Mouse (Mus musculus) testis, postnatal 14 days (tissue): ENCODE data around the gene Irx6.

ENCODE experiments used
- DNase-seq: peaks from one replicate; pipeline ENCODE4 v3.0.0; 2021; ENCODE audit warnings: low spot score

The Irx6 gene

DNA sequence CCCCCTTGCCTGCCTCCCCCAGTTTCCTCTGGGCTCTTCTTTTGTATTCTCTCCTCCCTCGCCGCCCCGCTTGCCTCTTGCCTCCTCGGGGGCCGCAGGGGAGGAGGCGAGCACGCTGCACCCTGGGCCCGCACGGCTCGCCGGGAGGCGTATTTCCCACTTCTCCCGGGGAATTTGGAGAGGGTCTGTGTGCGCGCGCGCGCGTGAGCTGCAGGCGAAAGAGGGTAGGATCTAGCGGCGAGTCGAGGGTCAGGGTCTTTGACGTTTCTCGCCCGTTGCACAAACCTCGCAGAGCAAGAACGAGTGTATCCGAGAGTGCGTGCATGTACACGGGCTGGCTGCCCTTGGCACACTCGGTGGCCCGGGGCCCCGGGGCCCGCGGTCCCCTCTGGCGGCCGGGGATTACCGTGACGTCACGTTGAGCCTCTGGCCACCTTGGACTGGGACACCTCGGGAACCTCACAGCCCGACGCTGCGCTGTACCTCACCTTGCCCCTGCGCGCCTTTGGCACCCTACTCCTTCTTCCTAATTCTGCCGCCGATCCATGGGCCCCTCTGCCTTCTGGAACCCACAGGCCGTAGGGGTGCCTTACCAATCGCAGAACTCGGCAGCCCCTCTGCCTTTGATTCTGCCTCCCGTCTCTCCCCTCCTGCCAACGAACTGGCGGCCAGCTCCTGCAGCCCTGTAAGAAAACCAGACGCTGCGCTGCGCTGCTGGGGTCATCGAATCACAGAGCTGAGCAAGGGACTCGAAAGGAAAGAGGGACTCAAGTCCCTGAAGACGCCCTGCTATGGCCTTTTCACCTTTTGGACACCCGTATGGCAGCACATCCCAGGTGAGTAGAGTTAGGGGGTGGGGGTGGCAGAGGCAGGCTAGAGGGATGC, at the start of gene Irx6:
Gene Irx6 (plus strand): TSS at position 45 of the 885 bp plus-strand sequence.
- no peak for DNase-seq

DNA sequence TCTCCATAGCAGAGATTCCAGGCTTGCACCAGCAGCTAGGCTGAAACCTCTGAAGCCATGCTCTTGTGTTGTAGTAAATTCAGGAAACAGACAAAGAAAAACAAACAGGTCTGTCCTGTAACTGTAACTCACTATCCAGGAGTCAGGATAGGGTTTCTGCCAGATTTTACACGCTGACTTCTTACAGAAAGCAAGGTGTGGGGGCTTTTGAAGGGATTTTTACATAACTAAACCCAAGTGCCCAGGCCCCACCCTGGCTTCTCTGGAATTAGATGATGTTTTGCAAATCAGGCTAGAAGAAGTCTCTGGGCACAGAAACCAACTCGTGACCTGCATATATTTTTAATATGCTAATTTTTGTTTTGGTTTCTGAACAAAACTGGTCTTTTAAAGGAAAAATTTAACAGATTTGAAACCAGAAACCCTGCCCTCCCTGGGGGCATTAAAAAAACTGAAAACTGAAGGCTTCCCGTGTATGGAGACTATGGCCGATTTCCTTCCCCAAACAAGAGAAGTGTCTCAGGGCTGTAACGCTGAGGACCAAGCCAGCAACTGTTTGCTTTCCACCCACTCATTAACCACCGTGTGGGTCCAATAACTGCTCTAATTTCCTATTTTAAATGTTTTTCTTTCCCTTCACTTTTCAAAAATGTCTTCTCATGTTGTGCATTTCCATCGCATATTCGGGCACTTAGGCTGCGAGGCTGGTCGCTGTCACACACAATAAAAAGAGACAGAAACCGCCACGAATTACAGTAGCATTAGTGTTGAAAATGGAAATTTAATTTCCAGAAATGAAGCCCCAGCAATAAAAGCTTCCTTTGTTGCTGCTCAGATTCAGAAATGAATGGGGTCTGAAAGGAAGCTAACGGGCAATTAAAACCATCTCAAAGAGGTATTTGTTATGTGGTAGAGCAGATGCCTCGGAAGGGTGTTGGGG, 45.1 kb upstream of the Irx6 start:
- DNase-seq = no peak

DNA sequence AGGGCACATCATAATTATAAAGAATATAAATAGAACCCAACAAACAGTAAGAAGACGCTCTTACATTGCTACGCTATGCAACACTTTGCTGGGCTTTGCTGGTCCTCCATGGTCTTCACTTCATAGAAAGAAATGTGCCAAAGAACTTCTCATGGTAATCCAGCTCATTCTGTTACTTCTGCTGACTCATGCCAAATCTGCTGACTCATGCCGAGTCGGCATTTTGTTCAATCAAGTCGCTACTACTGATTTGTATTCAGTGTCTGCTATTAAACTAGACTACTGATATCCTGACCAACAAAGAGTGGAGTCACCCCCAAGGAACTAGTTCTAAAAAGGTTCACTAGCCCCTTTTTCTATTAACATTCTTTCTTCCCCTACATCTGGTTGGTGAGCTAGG, 40.9 kb upstream of the Irx6 start:
- DNase-seq = no peak

DNA sequence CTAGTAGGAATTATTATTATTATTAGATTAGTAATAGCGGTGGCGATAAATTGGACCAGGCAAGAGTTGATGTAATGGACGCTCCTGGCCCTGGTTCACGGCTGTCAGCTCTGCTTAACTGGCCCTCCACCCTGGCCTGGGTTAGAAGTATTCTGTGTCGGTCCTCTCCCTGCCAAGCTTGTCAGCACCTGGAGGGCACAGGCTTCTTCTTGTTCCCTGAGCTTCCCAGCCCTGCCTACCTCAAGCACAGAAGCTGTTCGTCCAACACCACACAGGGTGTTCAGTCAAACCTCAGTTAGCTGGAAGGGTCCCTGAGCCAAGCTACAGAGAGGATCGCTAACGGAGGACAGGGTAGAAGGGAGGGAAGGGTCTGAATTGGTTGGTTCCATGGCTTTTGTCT, 33.3 kb upstream of the Irx6 start:
- no peak for DNase-seq

DNA sequence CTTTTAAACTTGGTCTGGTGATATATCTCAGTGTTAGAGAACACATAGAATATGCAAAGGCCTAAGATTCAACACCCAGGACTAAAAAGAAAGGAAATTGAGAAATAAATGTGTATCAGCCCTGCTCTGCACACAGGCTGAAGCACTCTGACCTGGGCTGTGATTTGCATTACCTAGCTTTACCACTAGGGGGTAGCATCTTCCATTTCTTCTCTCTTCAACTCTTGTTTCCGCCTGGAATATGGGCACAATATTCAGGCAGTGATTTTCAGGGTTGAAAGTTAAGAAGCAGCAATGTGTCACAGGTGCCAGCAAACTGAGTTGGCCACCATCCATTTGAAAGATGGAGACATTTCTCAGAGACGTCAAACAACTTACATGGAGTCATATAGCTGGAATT, 27.5 kb upstream of the Irx6 start:
- peak; percentile 7 for DNase-seq

DNA sequence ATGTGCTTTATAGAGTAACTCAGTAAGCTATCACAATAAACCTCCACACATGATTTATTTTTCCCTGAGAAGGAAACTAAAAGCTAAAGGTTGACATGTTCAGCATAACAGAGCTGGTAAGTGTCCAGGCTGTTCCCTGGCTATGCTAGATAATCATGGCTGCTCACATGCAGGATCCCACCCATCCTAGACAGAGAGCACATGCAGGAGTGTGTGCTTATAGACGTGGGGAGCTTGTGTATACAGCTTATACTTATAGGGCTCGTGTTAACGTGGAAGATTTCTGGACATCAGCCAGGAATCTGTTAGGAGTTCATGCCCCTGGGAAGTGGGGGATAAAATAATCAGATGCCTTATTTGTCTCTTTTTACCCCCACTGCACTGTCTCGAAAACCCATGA, 9.9 kb upstream of the Irx6 start:
- no peak for DNase-seq

DNA sequence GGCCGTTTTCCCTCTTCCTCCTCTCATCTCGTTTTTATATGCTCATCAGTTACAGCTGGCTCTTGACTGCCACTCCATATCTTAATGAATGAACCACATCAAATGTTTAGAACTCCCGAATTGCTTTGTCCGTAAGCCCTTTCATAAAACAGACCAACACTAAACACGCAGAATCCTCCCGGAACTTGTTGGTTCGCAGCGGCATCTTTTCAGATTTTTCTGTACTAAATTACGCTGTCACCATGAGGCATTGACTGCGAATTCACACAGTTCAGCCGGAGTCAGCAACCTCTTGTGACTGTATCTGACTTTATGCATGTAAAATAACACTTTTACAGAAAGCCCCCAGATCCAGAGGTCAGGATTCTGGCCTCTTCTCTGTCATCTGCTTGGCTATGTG, 3.9 kb upstream of the Irx6 start:
- no peak for DNase-seq

DNA sequence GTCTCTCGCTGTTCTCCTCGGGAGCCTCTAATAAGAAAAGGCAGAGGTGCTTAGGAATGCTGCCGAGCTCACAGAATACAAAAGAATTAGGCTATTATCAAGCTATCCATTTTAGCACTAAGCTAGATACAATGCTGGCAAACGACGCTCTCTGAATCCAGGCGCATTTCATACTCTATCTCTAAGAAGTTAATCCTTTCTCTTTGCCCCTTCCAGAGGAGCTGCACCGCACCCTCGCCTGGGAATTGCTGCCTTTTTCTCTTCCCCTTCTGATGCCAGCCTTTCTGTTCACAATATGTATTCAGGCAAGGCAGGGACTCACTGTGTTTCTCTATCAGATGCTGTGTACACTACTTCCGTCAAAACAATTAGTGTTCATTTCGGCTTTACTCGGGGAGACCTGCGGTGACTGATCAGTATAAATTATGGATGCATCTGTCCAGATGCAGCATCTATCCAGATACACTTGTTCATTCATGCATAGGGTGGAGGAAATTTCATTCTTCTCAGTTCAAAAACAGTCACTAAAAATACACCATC, 3.4 kb upstream of the Irx6 start:
- no peak for DNase-seq

DNA sequence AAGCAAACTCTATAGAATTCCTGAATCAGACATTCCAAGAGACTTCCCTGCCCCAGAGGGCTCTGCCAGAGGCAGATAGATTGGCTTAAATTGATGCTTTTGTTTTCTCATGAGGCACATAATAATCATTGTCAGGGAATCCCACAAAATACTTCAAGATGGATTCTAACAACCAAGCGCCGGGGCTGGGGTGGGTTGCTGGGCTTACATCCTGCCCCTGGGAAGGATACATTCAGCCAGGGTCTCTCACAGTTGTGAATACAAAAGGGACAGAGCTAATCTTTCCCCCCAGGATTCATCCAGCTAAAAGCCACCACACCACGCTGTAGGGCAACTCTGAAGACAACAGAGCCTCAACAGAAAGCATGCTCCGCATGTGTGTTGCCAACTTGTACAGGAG, 2.2 kb upstream of the Irx6 start:
- no peak for DNase-seq

DNA sequence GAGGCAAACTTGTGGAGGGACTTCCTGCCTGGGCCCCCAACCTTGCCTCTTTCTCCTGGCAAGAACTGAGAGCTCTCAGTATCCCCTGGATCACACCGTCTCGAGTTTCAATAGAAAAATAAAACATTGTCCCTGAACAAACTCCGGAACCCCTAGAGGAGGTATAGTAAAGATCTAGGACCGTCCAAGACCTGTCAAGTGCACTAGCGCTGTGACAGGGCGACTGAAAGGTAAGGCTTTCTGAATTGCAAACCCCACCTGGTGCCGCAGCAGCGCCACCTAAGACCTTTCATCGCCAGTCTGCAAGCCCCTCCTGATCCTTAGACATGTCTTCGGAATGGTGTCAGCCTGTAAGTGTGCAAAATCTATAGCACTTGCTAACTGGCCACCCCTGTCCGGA, 987 bp upstream of the Irx6 start:
- DNase-seq = no peak

DNA sequence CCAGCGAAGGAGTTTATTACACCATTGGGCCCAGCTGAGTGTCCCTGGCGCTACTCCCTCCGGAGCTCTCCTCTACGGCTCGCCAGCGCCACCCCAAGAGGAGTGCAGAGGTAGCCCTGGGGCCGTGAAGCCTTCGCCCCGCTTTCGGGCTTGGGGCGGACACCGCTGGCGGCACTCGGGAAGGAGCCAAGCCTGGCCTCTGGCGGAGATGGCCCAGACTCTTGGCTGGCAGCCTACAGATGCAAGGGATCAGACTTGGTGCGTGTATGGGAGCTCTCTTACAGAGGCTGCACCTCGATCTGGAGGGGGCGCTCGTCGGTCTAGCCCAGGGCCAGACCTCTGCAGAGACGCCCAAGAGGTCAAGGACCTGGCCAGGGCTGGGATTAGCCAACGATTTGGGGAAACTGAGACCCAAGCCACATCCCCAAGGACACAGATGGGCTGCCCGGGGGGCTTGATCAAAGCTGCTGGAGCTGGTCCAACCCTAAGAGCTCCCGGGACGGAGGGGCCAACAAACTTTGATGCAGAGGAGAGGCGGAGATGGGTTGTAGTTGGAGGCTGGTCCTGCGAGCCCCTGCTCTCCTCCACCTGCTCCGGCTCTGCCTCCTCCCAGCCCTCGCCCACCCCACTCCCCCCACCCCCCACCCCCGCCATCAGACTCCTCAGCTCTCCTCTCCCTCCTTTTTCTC, 389 bp upstream of the Irx6 start:
- no peak for DNase-seq

DNA sequence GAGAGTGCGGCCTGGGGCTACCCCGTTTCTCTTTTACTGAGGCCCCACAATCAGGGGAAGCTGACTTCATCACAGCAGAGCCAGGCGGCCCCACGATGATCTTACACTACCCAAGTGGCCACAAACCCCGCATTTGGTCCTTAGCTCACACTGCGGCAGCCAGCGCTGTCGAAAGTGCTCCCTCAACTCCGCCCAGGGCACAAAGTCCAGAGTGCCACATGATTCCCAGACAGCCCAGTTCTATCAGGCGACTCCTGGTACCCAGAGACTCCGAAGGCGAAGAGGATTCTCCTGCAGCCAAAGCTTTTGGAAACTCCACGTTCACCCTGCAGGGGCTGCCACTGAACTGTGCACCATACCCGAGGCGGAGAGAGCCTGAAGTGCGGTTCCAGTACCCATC, 4.3 kb downstream of the Irx6 start:
- no peak for DNase-seq

DNA sequence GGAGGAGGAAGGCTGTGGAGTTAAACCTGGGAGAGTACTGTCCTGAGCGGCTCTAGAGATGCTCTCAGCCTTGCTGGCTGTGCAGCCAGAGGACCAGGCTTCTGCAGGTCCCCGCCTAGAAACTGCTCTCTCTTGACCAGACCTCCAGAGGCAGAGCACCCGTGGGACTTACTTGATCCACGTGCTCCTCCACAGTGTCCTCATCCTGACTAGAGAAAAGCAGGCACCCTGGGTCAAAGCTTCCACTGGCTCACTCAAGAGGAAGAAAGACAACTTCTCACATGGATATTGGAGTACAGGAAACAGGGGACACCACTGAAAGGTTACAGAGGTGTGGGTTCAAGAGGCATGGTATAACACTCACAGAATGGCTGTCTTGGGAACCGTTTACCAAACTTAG, 23.3 kb downstream of the Irx6 start:
- DNase-seq = no peak

DNA sequence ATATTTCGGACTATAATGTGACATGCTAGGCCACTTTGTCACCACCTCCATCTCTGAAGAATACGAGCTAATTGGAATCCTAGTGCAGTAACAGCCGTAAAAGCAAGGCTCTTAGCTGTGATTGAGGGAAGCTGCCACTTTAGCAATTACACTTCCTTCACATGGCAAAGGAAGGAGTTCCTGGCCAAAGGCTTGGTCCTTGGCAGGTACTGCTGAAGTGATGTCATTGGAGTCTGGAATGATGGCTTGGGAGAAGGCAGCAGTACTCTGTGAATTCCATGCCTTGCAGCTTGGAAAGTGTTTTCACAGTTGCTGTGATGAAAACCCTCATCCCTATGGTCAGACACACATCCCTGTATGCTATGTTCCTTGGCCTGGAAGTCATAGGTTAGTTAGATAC, 24.3 kb downstream of the Irx6 start:
- DNase-seq = no peak

DNA sequence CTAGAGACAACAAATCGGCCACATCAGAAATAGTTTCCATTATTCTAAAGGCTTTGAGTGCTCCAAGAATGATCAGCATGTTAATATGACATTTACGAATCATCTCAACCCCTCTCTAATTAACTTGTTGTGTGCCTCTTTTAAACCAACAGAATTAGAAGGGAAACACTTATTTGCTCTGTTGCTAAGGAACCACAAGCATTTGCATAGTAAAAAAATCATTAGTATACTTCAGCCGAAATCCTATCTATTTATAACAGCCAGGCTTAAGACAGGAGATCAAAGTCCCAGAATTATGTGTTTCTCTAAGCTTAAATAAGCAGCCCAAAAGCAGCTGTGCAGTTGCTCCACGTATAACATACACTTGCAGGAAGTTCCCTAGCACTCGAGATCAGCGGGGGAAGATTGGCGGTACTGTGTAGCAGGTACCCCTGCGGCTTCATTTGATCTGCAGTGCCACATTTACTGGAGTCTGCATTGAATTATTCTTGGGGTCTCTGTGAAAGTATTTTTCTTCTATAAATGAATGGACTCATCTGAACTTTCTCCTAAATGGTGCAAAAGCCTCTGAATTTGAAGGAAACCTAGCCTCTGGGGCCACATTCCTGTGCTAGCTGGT, 25.9 kb downstream of the Irx6 start:
- DNase-seq = no peak

DNA sequence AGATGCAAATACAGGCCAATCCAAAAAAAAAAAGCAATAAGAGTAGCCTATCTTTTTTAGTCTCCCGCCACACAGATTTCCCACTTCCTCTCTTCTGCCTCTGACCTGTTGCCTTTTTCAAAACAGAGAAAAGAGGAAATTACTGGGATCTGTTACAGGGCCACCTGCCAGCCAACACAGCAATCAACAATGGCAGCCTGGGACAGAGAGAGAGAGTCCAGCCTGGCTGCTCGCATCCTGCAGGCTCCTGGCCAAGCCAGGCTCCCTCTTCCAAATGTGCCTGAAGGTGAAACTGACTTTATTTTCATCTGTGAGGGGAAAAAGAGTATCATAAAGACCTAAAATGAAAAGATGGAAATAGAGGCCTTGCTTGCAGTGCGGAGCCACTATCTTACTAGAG, 29.3 kb downstream of the Irx6 start:
- DNase-seq = no peak

DNA sequence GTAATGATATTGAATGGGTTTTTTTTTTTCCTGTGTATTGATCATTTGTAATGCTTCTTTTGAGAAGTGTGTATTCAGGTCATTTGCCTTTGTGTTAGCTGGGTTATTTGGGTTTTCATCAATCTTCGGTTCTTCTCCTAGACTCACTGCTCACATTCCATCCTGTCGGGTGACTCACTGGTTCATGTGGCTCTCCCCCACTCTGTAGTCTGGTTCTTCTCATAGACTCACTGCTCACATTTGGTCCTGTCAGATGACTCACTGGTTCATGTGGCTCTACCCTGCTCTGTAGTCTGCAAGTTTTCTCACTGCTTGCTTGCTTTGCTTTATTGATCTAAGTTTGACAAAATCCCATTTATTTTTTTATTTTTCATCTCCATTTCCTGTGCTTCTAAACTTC, 32.2 kb downstream of the Irx6 start:
- DNase-seq = no peak

DNA sequence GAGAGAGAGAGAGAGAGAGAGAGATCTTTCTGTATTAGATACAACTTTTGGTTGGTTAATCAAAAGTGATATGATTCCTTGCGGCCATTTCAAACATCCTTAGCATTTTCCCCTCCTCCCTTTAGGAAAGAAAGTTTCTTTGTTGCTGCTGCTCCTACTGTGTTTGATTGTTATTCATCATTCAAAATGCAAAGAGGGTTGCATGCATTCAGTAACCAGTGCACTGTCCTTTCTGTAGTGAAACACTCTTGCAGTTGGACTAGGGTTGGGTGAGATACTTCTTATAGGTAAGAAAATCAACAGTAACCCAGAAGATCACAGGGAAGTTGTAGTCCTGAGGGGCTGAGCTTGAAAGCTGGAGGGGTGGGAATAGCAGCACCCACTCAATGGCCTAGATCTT, 39.2 kb downstream of the Irx6 start:
- DNase-seq = no peak

DNA sequence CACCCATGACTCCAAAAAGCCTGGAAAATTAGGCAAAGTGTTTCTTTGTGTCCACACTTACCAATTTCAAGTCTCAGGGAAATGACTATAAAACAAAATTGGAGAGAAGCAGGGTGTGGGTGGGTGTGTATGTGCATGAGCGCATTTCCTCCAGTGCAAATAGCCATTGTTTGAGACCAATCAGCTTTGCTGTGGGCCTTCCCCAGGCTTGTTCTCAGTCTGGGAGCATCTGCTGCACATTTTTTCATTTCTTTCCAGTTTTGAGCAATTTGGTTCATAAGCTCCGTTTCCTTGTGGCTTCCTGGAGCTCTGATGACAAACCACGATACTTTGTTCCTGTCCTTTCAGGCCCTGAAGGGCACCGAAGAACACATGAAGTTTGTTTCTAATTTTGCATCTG, 43.3 kb downstream of the Irx6 start:
- no peak for DNase-seq

DNA sequence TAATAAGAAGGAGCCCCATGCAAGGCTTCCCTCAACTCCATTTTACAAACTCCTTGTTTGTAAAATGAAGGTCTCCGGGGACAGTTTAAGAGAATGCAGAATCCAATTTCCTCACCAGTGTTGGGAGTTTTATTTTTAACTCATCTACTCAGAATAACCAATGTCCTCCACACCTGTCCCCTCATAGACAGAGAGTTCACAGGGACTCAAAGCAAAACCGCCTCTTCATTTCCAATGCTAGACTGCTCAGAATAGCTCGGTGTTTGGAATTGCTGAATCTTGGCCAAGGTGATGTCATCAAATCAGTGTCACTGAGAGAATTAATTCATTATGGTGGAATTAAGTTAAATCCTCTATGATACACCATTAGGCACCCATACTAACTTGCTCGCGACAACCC, 44.0 kb downstream of the Irx6 start:
- DNase-seq = no peak

DNA sequence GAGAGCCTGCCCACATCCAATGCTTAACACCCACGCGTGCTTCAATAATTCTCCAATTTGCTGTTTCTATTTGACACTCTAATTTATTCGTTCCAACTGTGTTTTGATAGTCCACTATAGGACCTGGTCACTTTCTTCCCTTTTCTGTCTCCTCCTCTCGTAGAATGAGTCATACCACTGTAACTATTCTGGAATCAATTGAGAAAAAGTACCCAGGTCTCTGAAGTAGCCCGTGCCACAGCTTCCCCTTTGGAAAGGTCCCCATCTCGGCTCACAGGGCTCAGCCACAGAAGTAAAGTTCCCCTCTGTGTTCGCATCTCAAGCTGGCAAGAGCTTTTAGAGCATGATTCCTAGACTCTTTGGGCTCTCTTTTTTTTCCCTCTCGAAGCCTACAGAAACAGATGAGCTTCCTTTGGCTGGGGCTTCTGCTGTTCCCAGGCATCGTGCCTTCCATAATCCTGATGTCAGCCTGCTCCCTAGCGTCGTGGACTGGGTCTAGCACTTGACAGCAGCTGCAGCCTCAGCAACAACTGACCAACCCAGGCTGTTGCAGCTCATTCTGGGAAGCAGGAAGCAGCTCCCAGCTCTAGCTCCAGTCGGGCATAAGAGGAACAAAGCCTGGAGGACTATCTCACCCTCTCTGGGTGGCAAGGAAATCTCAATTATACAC, 47.3 kb downstream of the Irx6 start:
- DNase-seq = peak; percentile 10
